Mouse (Mus musculus) CD8-positive naive resting alpha-beta T cell, adult 57 days (primary cell): Measurements from ENCODE around the gene Olfr1061. TPM values are rescaled to one million over a fixed set of nuclear protein-coding genes. Genes with fewer than 3 reads are reported as not detected.

Experiments
- total RNA-seq: library from RNA; stranded (reverse); gene quantifications from one replicate; pipeline ENCODE4 v1.2.4, GENCODE M21; 2023

Olfr1061 gene
- total RNA-seq: not detected

DNA sequence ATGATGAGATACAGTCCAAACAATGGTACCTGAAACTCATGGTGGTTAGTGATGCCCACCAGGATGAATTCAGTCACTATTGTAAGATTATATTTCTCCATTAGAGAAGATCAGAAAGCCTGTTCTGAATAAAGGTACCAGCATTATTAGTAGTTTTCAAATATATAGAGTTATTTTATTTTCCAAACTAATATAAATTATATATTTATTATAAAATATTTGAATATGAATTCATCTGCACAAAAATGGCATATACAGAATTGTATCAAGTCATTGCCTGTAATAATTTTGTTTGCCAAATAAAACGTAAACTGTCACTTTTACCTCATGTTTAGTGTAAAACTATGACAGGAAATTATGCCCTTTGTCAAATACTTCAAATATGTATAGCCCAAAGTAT, at the start of gene Olfr1061:
Gene Olfr1061 (minus strand): TSS at position 101 of the 400 bp plus-strand sequence.

GRCm38 (mm10) chr2:86456169-86456568, 42.3 kb upstream of the Olfr1061 start, which contains the start of gene Olfr1066:
Olfr1066 (minus strand) TSS chr2:86456269.

DNA sequence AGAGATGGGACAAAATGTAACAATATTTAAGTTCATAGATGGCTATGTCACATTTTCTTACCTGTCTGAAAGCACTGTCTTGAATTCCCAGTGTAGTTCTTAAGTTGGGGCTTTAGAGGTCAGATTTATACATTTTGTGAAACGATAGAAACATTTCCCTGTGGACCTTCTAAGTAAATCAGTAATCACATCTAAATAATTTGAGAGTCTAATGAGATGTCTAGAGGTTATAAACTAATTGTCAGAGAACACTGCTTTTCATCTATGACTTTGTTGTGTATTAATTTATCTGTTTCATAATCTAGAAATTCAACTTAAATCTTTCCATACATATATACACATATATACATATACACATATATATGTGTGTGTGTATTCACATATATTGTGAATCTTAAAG, 36.6 kb upstream of the Olfr1061 start, which contains the start of gene Olfr1065:
Gene Olfr1065 (minus strand): TSS at position 101 of the 400 bp plus-strand sequence.

GRCm38 (mm10) chr2:86426649-86427048, 12.8 kb upstream of the Olfr1061 start, which contains the start of gene Olfr1062:
Olfr1062 (minus strand) TSS chr2:86426749.

DNA sequence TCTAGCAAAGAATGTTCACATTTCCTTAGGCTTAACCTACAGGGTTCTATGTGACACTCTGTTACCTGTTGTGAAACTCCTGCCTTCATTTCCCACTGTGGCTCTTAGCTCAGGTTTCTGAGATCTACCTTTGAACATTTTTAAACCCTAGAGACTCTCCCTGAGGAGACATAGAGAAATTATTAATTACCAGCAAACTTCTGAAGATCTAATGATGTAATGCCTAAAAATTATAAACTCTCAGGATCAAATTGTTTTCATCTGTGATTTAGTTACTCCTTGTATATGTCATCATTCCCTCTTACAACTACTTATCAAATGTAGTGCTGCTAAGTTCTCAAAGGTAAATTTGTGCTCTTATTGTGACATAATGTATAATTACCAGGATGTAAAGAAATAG, 25.4 kb downstream of the Olfr1061 start, which contains the start of gene Olfr1058:
Gene Olfr1058 (minus strand): TSS at position 101 of the 400 bp plus-strand sequence.

GRCm38 (mm10) chr2:86378293-86378692, 35.6 kb downstream of the Olfr1061 start, which contains the start of gene Olfr1057:
Olfr1057 (minus strand) TSS chr2:86378393.

Other genes starting within 250 kb of the Olfr1061 start
- not detected for gene Olfr1043, start 246.5 kb downstream of the Olfr1061 start, total RNA-seq
- not detected for gene Olfr1044, start 236.2 kb downstream of the Olfr1061 start, total RNA-seq
- gene Olfr52, start 228.4 kb downstream of the Olfr1061 start, total RNA-seq: not detected
- not detected for gene Olfr1045, start 211.0 kb downstream of the Olfr1061 start, total RNA-seq
- not detected for gene Olfr1046, start 194.7 kb downstream of the Olfr1061 start, total RNA-seq
- not detected for gene Olfr1047, start 182.6 kb downstream of the Olfr1061 start, total RNA-seq
- gene Olfr1048, start 173.8 kb downstream of the Olfr1061 start, total RNA-seq: not detected
- not detected for gene Olfr1049, start 155.7 kb downstream of the Olfr1061 start, total RNA-seq
- gene Olfr1051, start 135.0 kb downstream of the Olfr1061 start, total RNA-seq: not detected
- not detected for gene Olfr1052, start 121.6 kb downstream of the Olfr1061 start, total RNA-seq
- not detected for gene Olfr1053, start 98.8 kb downstream of the Olfr1061 start, total RNA-seq
- not detected for gene Olfr1054, start 78.6 kb downstream of the Olfr1061 start, total RNA-seq
- gene Olfr1055, start 63.8 kb downstream of the Olfr1061 start, total RNA-seq: not detected
- not detected for gene Olfr1056, start 51.6 kb downstream of the Olfr1061 start, total RNA-seq
- not detected for gene Olfr1057, start 35.7 kb downstream of the Olfr1061 start, total RNA-seq
- gene Olfr1058, start 25.5 kb downstream of the Olfr1061 start, total RNA-seq: not detected
- gene Olfr1062, start 12.7 kb upstream of the Olfr1061 start, total RNA-seq: not detected
- not detected for gene Olfr1065, start 36.5 kb upstream of the Olfr1061 start, total RNA-seq
- not detected for gene Olfr1066, start 42.2 kb upstream of the Olfr1061 start, total RNA-seq
- gene Olfr228, start 73.3 kb upstream of the Olfr1061 start, total RNA-seq: not detected
- gene Olfr1076, start 94.4 kb upstream of the Olfr1061 start, total RNA-seq: not detected
- gene Olfr1079, start 128.4 kb upstream of the Olfr1061 start, total RNA-seq: not detected
- gene Olfr1080, start 144.2 kb upstream of the Olfr1061 start, total RNA-seq: not detected
- gene Olfr1082, start 184.9 kb upstream of the Olfr1061 start, total RNA-seq: not detected
- not detected for gene Olfr1084, start 225.7 kb upstream of the Olfr1061 start, total RNA-seq
- gene Olfr1085, start 248.0 kb upstream of the Olfr1061 start, total RNA-seq: not detected